Mouse (Mus musculus) gonadal fat pad, adult 2 months (tissue): ENCODE results near the gene Gm20388. TPM values are rescaled to one million over a fixed set of nuclear protein-coding genes. Genes with fewer than 3 reads are reported as not detected.

Experiments
- DNase-seq: peaks from one replicate; pipeline ENCODE4 v3.0.0-alpha.2; 2012; ENCODE audit warnings: low read depth
- polyA plus RNA-seq: library from polyadenylated mRNA; depleted of rRNA; stranded (reverse); fragments of >200 nt; gene quantifications from 2 replicates; pipeline ENCODE4 v1.2.3, GENCODE M21; 2012

The Gm20388 gene
- polyA plus RNA-seq, 1 experiment: 119 TPM

- no peak for DNase-seq
Observed at GRCm38 (mm10) chr8:124239350-124239749, 4328.7 kb downstream of the Gm20388 start.

DNA sequence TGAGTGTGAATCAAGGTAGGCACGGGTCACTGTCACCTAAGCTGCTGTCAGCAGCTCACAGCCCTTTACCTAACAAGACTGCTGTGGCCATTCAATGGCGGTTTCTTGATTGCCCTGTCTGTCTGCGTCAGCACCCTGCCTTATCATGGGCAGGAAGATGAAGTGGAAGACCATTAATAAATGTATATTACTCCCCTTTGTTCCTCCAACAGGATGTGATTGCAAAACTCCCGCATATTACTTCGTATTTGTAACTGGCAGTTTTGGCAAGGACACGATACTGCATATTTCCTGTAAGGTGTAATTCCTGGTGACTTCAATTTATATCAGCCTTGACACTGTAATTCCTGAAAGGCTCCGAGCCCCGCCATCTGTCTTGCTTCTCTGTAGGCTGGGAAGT is 4330.3 kb downstream of the Gm20388 start:
- DNase-seq: no peak

DNA sequence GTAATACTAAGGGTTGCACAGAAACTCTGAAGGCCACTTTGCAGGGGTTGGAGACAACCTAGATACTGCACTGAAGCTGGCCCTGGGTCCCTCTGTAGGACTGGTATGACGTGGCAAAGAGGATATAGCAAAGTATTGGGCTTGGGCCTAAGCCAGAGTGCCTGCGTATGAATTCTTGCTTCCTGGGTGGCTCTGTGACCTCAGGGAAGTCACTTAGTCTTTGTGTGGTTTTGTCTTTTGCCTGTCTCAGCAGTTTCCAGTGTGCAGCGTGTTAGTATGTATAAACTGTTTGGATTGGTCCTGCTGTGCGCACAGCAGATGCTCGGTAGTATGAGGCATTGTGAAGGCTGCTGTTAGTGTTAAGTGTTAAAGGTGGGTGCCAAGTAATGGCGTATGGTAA is 4331.6 kb downstream of the Gm20388 start:
- DNase-seq: no peak

GRCm38 (mm10) chr8:124242913-124243312 is 4332.3 kb downstream of the Gm20388 start:
- DNase-seq: no peak

DNA sequence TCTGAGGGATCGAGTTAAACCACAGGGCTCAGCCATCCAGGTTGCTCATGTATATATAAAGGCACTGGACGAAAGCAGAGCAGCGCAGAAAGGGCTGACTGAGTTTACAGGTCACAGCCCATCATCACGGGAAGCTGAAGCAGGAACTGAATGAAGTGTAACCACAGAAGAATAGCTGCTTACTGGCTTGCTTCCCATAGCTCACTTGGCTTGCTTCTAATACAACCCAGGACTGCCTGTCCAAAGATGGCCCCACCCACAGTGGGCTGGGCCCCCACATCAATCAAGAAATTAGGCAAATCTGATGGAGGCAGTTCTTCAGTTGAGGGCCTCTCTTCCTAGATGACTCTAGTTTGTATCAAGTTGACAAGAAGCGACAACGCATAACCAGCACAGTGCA is 4336.9 kb downstream of the Gm20388 start:
- DNase-seq: no peak

GRCm38 (mm10) chr8:124248688-124249087 is 4338.0 kb downstream of the Gm20388 start:
- DNase-seq: no peak

DNA sequence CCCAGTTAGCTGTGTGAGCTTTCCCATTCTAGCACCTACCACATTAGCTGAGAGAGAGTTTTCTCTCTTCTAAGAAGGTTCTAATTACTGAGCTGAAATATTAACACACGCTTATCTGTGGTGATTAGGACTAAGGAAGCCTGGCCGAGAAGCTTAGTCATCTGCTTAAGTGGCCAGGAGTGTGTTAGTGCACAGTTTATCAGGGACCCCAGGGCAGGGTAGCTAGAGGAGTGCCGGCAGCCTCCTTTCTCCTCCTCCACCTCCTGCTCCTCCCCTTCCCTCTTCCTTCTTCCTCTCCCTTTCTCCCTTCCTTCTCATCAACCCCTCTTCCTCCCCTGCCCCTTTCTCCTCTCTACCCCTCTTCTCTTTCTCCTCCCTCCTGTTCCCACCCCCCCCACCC is 4339.6 kb downstream of the Gm20388 start:
- no peak for DNase-seq

GRCm38 (mm10) chr8:124250785-124251184 is 4340.1 kb downstream of the Gm20388 start:
- no peak for DNase-seq

- no peak for DNase-seq
Observed at GRCm38 (mm10) chr8:124252533-124252950, 4341.9 kb downstream of the Gm20388 start.

DNA sequence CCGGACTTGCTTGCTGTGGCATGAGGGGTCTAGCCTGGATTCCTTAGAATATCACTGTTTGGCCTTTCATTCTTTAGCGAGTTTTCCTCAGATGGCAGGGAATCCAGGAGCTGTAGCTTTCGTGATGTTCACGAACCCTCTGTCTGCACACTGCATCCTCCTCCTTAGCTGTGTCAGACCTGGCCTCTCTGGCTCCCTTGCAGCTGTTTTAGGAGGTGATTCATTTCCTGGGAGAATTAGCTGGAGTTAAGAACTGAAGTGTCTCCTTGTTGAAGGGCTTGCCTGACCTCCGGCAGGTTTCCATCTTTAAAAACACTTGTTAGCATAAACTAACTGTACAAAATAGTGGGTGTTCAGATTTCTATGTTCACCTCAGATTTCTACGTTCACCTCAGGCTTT is 4343.3 kb downstream of the Gm20388 start:
- no peak for DNase-seq

GRCm38 (mm10) chr8:124256841-124257240 is 4346.2 kb downstream of the Gm20388 start:
- no peak for DNase-seq

DNA sequence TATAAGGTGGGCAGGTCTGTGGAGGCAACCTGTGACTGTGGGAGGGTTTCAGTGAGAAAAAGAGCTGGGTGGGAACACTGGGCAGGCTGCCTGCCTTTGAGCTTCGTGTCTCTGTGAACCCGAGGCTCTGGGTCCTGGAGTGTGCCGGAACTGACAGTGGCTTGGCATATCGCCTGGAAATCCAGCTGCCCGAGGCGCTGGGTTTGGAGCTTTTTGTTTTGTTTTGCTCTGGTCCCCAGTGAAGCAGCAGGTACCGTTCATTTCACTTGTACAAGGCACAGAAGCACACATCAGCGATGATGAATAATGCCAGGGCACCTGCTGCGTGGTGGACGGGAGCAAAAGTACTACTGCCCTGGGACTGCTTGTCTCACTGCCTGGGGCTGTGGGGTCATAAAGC is 4346.7 kb downstream of the Gm20388 start:
- DNase-seq: no peak

DNA sequence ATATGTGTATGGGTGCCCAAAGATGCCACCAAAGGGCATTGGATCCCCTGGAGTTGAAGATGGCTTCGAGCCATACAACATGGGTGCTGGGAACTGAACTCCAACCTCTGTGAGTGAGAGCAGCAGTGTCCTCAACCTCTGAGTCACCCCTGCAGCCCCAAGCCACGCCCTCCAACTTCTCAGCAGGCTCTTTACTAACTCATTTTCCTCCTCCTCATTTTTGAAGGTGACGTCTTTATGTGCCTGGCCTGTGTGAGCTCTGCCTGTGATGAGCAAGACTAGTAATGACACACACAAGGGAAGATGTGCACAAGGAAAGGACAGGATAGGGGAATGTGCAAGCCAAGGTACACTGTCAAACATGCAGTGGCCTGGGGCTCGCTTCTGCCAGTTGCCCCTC is 4348.5 kb downstream of the Gm20388 start:
- no peak for DNase-seq

DNA sequence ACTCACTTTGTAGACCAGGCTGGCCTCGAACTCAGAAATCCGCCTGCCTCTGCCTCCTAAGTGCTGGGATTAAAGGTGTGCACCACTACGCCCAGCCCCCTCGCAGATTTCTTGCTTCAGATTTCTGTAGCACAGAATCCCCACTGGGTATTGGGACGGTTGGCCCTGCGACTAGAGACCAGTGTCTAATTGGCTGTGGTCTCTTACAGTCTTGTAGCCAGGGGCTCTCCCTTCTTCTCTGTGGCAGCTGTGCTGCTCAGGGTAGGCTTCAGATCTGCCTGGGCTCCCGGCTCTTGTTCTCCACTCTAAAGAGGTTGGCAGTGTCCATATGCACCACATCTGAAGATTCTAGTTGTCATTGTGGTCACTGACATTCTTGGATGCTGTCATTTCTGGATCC is 4349.3 kb downstream of the Gm20388 start:
- no peak for DNase-seq

GRCm38 (mm10) chr8:124260371-124260770 is 4349.7 kb downstream of the Gm20388 start:
- no peak for DNase-seq

DNA sequence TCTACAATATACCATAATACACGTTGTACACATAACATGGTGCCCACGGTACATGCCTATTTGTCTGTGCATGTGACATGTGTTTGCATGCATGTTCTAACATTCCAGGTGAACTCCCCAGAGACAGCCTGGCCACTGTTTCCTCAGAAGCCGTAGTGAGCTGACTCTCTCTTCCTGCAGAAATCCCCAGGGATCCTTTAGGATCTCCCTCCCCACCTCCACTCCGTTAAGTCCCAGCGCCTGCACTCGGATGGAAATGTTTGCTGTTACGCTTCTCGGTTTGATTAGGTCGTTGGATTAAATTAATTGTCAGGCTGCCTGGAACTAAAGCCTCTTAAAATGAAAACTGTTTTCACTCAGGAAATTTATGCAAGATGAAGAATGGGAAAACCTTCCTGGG is 4352.4 kb downstream of the Gm20388 start:
- no peak for DNase-seq

DNA sequence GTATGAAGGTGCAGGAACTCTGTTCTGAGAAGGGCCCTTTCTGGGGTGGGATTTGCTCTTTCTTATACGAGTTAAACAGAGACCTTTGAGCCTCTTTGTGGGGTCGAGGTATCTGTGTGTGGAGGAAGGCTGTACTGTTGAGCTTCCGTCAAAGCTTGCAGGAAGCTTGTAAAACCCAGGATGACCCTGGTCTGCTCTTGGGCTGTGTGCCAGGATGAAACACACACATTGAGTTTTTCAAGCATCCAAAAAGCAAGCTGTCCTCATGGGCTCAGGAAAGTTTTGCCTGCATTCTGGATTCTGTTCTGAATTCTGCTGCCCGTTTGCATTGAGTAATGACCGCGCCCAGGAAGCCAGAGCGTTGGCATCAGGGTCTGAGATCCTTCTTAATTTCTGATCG is 4353.4 kb downstream of the Gm20388 start:
- no peak for DNase-seq

GRCm38 (mm10) chr8:124264671-124265070 is 4354.0 kb downstream of the Gm20388 start:
- no peak for DNase-seq

- no peak for DNase-seq
Observed at GRCm38 (mm10) chr8:124265130-124265529, 4354.5 kb downstream of the Gm20388 start.

DNA sequence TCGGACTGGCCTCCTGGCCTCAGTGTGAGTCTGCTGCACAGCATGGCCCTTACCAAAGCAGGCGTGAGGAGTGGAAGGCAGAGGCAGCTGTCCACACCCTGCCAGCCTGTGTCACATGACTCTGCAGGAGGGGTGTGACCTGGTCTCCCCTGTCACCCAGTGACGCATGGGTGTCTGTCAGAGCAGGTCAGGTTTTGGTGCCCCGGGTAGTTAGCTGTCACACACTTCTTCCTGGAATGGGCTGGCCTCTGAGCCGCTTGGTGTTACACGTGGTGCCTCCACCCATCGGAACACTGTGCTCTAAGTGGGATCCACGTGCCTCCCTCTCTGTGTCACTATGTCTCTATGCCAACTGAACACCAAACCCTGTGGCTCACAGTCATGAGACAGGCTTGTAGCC is 4355.2 kb downstream of the Gm20388 start:
- no peak for DNase-seq

GRCm38 (mm10) chr8:124267206-124267605 is 4356.6 kb downstream of the Gm20388 start:
- DNase-seq: no peak

DNA sequence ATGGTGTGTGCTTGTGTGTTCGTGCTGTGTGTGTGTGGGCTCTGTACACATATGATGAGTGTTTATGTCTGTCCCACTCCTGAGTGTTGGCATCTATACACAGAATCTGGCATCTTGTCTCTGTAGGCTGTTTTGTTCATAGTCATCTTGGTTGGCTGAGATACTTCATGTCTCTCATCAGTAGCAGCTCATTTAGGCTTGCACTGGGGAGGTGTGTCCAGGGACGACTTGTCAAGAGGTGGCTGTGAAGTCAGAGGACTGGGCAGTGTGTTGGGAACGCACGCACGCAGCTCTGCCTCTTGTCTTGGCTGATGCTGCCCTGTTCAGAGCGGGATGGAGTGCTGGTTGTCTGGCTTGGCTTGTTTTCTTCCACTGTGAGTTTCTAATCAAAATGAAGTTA is 4359.9 kb downstream of the Gm20388 start:
- DNase-seq: no peak

- DNase-seq: no peak
Observed at GRCm38 (mm10) chr8:124270904-124271303, 4360.3 kb downstream of the Gm20388 start.

GRCm38 (mm10) chr8:124271518-124271917 is 4360.9 kb downstream of the Gm20388 start:
- no peak for DNase-seq

DNA sequence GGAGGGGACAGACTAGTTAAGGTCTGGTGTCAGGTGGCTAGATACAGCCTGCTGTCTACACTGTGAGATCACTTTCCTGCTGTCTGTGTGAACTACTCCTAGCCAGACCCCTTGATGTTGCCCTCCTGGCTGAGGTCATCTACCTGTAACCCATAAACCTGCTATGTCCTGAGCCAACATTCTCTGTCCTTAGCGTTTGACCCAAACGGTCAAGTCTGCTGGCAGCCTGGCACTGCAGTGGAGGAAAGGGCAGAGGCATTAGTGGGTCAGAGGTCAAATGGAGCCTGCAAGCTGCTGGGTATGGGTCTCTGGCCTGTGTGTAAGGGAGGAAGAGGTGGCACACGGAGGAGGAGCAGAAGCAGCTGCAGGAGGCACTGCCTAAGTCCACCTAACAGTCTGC is 4362.2 kb downstream of the Gm20388 start:
- no peak for DNase-seq
